Mouse (Mus musculus): ENCODE measurements around the gene Ankrd36.

Gene Ankrd36

DNA sequence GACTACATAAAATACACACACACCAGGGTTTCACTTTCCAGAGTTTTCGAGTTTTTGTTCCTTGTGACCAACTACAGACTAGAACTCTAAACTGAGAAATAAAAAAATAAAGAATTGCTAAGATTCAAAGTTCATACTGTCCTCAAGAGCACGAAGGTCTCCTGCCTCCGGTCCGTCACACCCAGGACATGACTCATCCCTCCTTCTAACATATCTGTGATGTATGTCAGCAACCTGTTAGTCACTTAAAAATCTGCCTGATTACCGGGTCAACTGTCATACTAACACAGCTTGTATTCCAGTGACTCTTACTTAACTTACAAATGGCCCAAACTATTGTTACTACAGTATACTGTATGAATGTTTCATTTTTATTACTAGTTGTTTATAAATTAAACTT, 167.7 kb downstream of the Ankrd36 start:
- no peak for DNase-seq (ENCODE audit: low read depth, low spot score)
